Mouse (Mus musculus) forebrain, embryonic 16.5 days (tissue): Measurements from ENCODE around the gene Anapc2. TPM values are rescaled to one million over a fixed set of nuclear protein-coding genes. Genes with fewer than 3 reads are reported as not detected.

Experiments
- ATAC-seq: fragments of 200-750 bp; cut with Nextera tagmentation; 2 replicates; pipeline ENCODE4 v1.8.0; 2017; ENCODE audit warnings: mild to moderate bottlenecking, moderate library complexity
- H3K27ac ChIP-seq: fragments of 300-500 bp; sonication (generic); 2 replicates; pipeline ENCODE4 v1.5.1; 2014; ENCODE audit warnings: low read length, control low read depth
- H3K27me3 ChIP-seq: fragments of 300-500 bp; sonication (generic); replicated peaks from 2 replicates; pipeline ENCODE4 v1.6.1; 2014; ENCODE audit warnings: low read length; ENCODE audit not compliant: control insufficient read depth, insufficient read depth
- H3K36me3 ChIP-seq: fragments of 300-500 bp; sonication (generic); 2 replicates; pipeline ENCODE4 v1.6.1; 2014; ENCODE audit not compliant: control insufficient read depth, insufficient read depth
- H3K4me1 ChIP-seq: fragments of 300-500 bp; sonication (generic); replicated peaks from 2 replicates; pipeline ENCODE4 v1.6.1; 2014; ENCODE audit warnings: low read length; ENCODE audit not compliant: control insufficient read depth, insufficient read depth
- H3K4me2 ChIP-seq: fragments of 300-500 bp; sonication (generic); 2 replicates; pipeline ENCODE4 v1.6.1; 2014; ENCODE audit warnings: mild to moderate bottlenecking, low read length, control low read depth
- H3K4me3 ChIP-seq: fragments of 300-500 bp; sonication (generic); replicated peaks from 2 replicates; pipeline ENCODE4 v1.5.1; 2014; ENCODE audit warnings: mild to moderate bottlenecking, low read length, control low read depth
- H3K9ac ChIP-seq: fragments of 300-500 bp; sonication (generic); replicated peaks from 2 replicates; pipeline ENCODE4 v1.6.1; 2014; ENCODE audit warnings: low read depth, low read length, control low read depth
- H3K9me3 ChIP-seq: fragments of 300-500 bp; sonication (generic); 2 replicates; pipeline ENCODE4 v1.6.1; 2016; ENCODE audit warnings: low read length; ENCODE audit not compliant: control insufficient read depth
- WGBS: fragments of 180-500 bp; shearing (Covaris S2); extraction: QIAGEN DNeasy Blood & Tissue Kit; methylation state at CpG from one replicate; pipeline ENCODE4 v1.1.7; 2014; 5-methylcytosine and 5-hydroxymethylcytosine counted together
- polyA plus RNA-seq: library from polyadenylated mRNA; unstranded; fragments of >200 nt; fragmentation: Nextera tagmentation; extraction: Ambion mirVana; gene quantifications from 2 replicates; pipeline ENCODE4 v1.2.1, GENCODE M21; 2015

Anapc2 gene
- polyA plus RNA-seq, 1 experiment from 2014 or later = 159 TPM

GRCm38 (mm10) chr2:25326036-25326435, 53.8 kb downstream of the Anapc2 start:
- no peaks in the 10 kb centered on the region for H3K36me3 ChIP-seq
- no peak overlapping the region for H3K4me3 ChIP-seq
- WGBS = 79% methylated on average over 2 of the region's 2 CpGs
- no peaks in the 10 kb centered on the region for H3K9me3 ChIP-seq
- H3K27me3 ChIP-seq = peaks cover 9% of the 10 kb centered on the region; the same call in 1 of the 2 replicates
- H3K4me1 ChIP-seq = peaks cover under 1% of the 10 kb centered on the region; the same call in 1 of the 2 replicates
- ATAC-seq = no peak
- H3K27ac ChIP-seq = no peak overlapping the region
- H3K9ac ChIP-seq = no peak overlapping the region
- H3K4me2 ChIP-seq = no peak overlapping the region

- no peak for ATAC-seq
- Histone ChIP-seq H3K4me2 (no peak overlapping the region), H3K27me3 (0 out of 2 replicates have a peak, but pooled peaks cover 2% of the 10 kb centered on the region), H3K4me3 (no peak overlapping the region), H3K36me3 (no peaks in the 10 kb centered on the region), H3K4me1 (peaks cover 13% of the 10 kb centered on the region), H3K9me3 (no peaks in the 10 kb centered on the region), H3K27ac (no peak overlapping the region), H3K9ac (no peak overlapping the region)
- WGBS = 33% methylated on average over 7 of the region's 7 CpGs
Measured at GRCm38 (mm10) chr2:25328440-25328839, 56.2 kb downstream of the Anapc2 start.

GRCm38 (mm10) chr2:25331470-25331869, 59.2 kb downstream of the Anapc2 start:
- peak overlapping the region; percentile 81 for H3K4me3 ChIP-seq
- H3K9me3 ChIP-seq = no peaks in the 10 kb centered on the region
- 58% methylated on average over 9 of the region's 9 CpGs for WGBS
- ATAC-seq = no peak
- peaks cover 9% of the 10 kb centered on the region; the same call in 1 of the 2 replicates for H3K36me3 ChIP-seq
- H3K4me2 ChIP-seq = peak overlapping the region; percentile 76
- H3K27me3 ChIP-seq = no peaks in the 10 kb centered on the region
- peak overlapping the region; percentile 90; the same call in 1 of the 2 replicates for H3K9ac ChIP-seq
- peaks cover 21% of the 10 kb centered on the region for H3K4me1 ChIP-seq
- H3K27ac ChIP-seq = no peak overlapping the region

GRCm38 (mm10) chr2:25332286-25333160, 60.2 kb downstream of the Anapc2 start, which contains the start of gene Man1b1:
Gene Man1b1, plus strand, starts transcription at chr2:25332338.
- peaks cover 21% of the 10 kb centered on the region for H3K4me1 ChIP-seq
- peak within 1 kb of the TSS; percentile 91 for H3K27ac ChIP-seq
- H3K27me3 ChIP-seq = no peaks in the 10 kb centered on the region
- peaks cover 14% of the 10 kb centered on the region for H3K36me3 ChIP-seq
- peak; percentile 99 for ATAC-seq
- H3K4me2 ChIP-seq = peak within 1 kb of the TSS; percentile 94
- under 1% methylated on average over 78 of the region's 78 CpGs for WGBS
- H3K9me3 ChIP-seq = no peaks in the 10 kb centered on the region
- peak within 1 kb of the TSS; percentile 81 for H3K4me3 ChIP-seq
- H3K9ac ChIP-seq = peak within 1 kb of the TSS; percentile 90

- H3K27ac ChIP-seq = no peak overlapping the region
- no peak overlapping the region; the same call in 1 of the 2 replicates for H3K9ac ChIP-seq
- H3K4me3 ChIP-seq = peak overlapping the region; percentile 81
- 83% methylated on average over 2 of the region's 2 CpGs for whole genome bisulfite sequencing
- no peak for ATAC-seq
- no peaks in the 10 kb centered on the region for H3K9me3 ChIP-seq
- peak overlapping the region; percentile 94 for H3K4me2 ChIP-seq
- peaks cover 21% of the 10 kb centered on the region for H3K4me1 ChIP-seq
- peaks cover 23% of the 10 kb centered on the region for H3K36me3 ChIP-seq
- H3K27me3 ChIP-seq = no peaks in the 10 kb centered on the region
Measured at GRCm38 (mm10) chr2:25333569-25333968, 61.3 kb downstream of the Anapc2 start.

Other genes starting within 250 kb of the Anapc2 start
- 186 and 223 TPM in 2 replicates for gene Nsmf, start 218.1 kb upstream of the Anapc2 start, polyA plus RNA-seq
- gene Entpd8, start 192.2 kb upstream of the Anapc2 start, polyA plus RNA-seq = not detected in 2 replicates
- not detected in 2 replicates for gene Noxa1, start 177.3 kb upstream of the Anapc2 start, polyA plus RNA-seq
- gene Nrarp, start 91.7 kb upstream of the Anapc2 start, polyA plus RNA-seq = 15.8 and 22.0 TPM in 2 replicates
- 0.85 and 1.6 TPM in 2 replicates for gene Tor4a, start 75.6 kb upstream of the Anapc2 start, polyA plus RNA-seq
- 91.7 and 101 TPM in 2 replicates for gene Nelfb, start 61.0 kb upstream of the Anapc2 start, polyA plus RNA-seq
- not detected in 2 replicates for gene Stpg3, start 57.8 kb upstream of the Anapc2 start, polyA plus RNA-seq
- not detected in 2 replicates for gene Fam166a, start 53.7 kb upstream of the Anapc2 start, polyA plus RNA-seq
- gene Tubb4b, start 47.8 kb upstream of the Anapc2 start, polyA plus RNA-seq = 394 TPM in 2 replicates
- not detected in 2 replicates for gene Slc34a3, start 38.1 kb upstream of the Anapc2 start, polyA plus RNA-seq
- gene Rnf224, start 35.7 kb upstream of the Anapc2 start, polyA plus RNA-seq = not detected in 2 replicates
- 91.6 and 106 TPM in 2 replicates for gene Rnf208, start 30.2 kb upstream of the Anapc2 start, polyA plus RNA-seq
- 0.33 TPM in 1 of 2 replicates, not detected in the other for gene Cysrt1, start 30.0 kb upstream of the Anapc2 start, polyA plus RNA-seq
- gene AL732309.1, start 25.6 kb upstream of the Anapc2 start, polyA plus RNA-seq = 5.8 and 9.0 TPM in 2 replicates
- 16.0 and 16.2 TPM in 2 replicates for gene Tmem203, start 17.0 kb upstream of the Anapc2 start, polyA plus RNA-seq
- gene Tprn, start 9.9 kb upstream of the Anapc2 start, polyA plus RNA-seq = 14.8 and 16.4 TPM in 2 replicates
- gene Ssna1, start within 50 bp of the Anapc2 start, polyA plus RNA-seq = 199 and 204 TPM in 2 replicates
- gene Tmem210, start 15.7 kb downstream of the Anapc2 start, polyA plus RNA-seq = not detected in 2 replicates
- 0.21 TPM in 1 of 2 replicates, not detected in the other for gene Lrrc26, start 17.4 kb downstream of the Anapc2 start, polyA plus RNA-seq
- 19.0 and 29.4 TPM in 2 replicates for gene Grin1, start 46.7 kb downstream of the Anapc2 start, polyA plus RNA-seq
- 50.6 and 54.6 TPM in 2 replicates for gene Man1b1, start 59.9 kb downstream of the Anapc2 start, polyA plus RNA-seq
- 21.5 and 26.9 TPM in 2 replicates for gene Dpp7, start 83.9 kb downstream of the Anapc2 start, polyA plus RNA-seq
- 3.3 and 7.5 TPM in 2 replicates for gene Uap1l1, start 93.2 kb downstream of the Anapc2 start, polyA plus RNA-seq
- 23.8 and 29.9 TPM in 2 replicates for gene Sapcd2, start 99.8 kb downstream of the Anapc2 start, polyA plus RNA-seq
- 5.2 and 6.2 TPM in 2 replicates for gene Entpd2, start 123.4 kb downstream of the Anapc2 start, polyA plus RNA-seq
- 384 and 515 TPM in 2 replicates for gene Npdc1, start 126.9 kb downstream of the Anapc2 start, polyA plus RNA-seq
- gene Fut7, start 150.8 kb downstream of the Anapc2 start, polyA plus RNA-seq = 0.31 TPM in 1 of 2 replicates, not detected in the other
- gene Abca2, start 156.2 kb downstream of the Anapc2 start, polyA plus RNA-seq = 12.2 and 14.9 TPM in 2 replicates
- 2.4 and 4.6 TPM in 2 replicates for gene Clic3, start 184.4 kb downstream of the Anapc2 start, polyA plus RNA-seq
- 89.2 and 108 TPM in 2 replicates for gene Paxx, start 188.6 kb downstream of the Anapc2 start, polyA plus RNA-seq
- 212 and 217 TPM in 2 replicates for gene Ptgds, start 197.6 kb downstream of the Anapc2 start, polyA plus RNA-seq
- not detected in 2 replicates for gene Lcn12, start 221.4 kb downstream of the Anapc2 start, polyA plus RNA-seq
- 133 and 156 TPM in 2 replicates for gene Fbxw5, start 228.3 kb downstream of the Anapc2 start, polyA plus RNA-seq
- 4.4 and 4.5 TPM in 2 replicates for gene C8g, start 229.2 kb downstream of the Anapc2 start, polyA plus RNA-seq